Mouse (Mus musculus) right cerebral cortex, postnatal 14 days (tissue): ENCODE data around the gene Gm20458.
A peak's percentile ranks its signal among the peaks of the same experiment; 100 is the strongest.

Source experiments
- DNase-seq: peaks from one replicate; pipeline ENCODE4 v3.0.0; 2022

The Gm20458 gene

DNA sequence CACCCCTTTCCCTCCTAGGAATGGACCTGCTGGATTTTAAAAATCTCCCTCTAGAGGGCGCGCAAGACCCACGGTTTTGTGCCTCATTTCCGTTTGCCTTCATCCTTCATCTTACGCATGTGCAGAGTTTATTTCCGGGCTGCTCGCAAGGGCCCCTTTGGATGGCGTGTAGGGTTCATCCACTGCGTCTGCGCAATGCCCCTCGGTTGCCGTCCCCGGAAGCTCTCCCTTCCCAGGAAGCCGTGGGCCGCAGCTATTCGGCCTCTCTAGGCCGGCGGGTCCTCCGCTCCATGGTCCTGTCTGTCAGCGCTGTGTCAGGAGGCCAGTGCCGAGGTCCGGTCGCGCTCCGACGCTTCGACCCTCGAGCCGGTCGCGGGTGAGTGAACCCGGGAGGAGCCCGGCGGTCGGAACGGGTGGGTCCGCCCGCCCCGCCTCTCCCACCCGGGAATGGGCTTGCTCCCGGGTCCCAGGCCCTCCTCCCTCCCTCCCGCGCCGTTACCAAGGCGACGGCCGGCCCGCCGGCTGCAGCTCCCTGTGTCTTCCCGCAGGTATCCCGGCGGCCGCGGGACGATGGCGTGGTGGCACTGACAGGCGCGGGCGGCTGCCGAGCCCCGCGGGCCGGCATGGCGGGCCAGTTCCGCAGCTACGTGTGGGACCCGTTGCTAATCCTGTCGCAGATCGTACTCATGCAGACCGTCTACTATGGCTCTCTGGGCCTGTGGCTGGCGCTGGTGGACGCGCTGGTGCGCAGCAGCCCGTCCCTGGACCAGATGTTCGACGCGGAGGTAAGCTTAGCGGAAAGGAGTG lies at the start of gene Gm20458:
Gene Gm20458, plus strand, starts transcription at position 223 of the 807 bp plus-strand sequence.
- DNase-seq: peak; percentile 94

- no peak for DNase-seq
Observed at GRCm38 (mm10) chr2:164414167-164414566, 46.6 kb upstream of the Gm20458 start.

- DNase-seq: no peak
Observed at GRCm38 (mm10) chr2:164414581-164414980, 46.2 kb upstream of the Gm20458 start.

DNA sequence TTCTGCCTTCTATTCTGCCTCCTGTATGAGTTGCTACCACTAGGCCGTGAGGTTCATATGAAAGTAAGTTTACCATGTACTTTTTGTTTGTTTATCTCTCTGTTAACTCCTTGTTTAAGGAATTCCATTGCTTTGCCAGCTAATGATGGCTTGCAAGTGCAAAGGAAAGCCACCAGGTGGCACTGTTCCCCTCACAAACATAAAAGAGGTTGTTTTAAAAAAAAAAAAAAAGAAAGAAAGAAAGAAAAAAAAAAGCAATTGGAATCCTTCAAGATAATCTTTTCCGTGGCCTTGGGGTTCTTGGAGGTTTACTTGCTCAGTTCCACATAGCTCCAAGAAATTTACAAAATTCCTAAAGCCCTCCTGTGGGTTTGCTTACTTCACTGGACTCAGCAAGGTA lies 43.6 kb upstream of the Gm20458 start:
- no peak for DNase-seq

- no peak for DNase-seq
Observed at GRCm38 (mm10) chr2:164418308-164418875, 42.4 kb upstream of the Gm20458 start.

GRCm38 (mm10) chr2:164419489-164419888 lies 41.3 kb upstream of the Gm20458 start:
- no peak for DNase-seq

DNA sequence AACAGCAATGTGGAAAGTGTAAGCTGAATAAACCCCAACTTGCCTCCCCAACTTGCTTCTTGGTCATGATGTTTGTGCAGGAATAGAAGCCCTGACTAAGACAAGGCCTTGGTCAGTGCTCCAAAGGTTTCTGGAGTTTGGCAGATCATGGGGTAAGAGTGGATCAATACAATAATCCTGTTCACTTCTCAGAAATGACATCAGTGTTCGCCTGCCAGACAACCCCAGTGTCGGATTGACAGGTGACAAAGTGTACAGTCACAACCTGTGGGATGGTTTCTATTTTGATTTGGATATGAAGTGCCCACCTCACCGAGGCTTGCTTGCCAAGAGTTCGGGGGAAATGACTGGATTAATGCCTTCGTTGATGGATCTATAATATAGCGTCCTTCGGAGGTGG lies 39.5 kb upstream of the Gm20458 start:
- no peak for DNase-seq

- DNase-seq: no peak
Observed at GRCm38 (mm10) chr2:164421979-164422378, 38.8 kb upstream of the Gm20458 start.

- DNase-seq: no peak
Observed at GRCm38 (mm10) chr2:164422675-164423393, 37.9 kb upstream of the Gm20458 start.

GRCm38 (mm10) chr2:164423464-164423863 lies 37.3 kb upstream of the Gm20458 start:
- DNase-seq: no peak

- DNase-seq: no peak
Observed at GRCm38 (mm10) chr2:164424406-164424805, 36.4 kb upstream of the Gm20458 start.

DNA sequence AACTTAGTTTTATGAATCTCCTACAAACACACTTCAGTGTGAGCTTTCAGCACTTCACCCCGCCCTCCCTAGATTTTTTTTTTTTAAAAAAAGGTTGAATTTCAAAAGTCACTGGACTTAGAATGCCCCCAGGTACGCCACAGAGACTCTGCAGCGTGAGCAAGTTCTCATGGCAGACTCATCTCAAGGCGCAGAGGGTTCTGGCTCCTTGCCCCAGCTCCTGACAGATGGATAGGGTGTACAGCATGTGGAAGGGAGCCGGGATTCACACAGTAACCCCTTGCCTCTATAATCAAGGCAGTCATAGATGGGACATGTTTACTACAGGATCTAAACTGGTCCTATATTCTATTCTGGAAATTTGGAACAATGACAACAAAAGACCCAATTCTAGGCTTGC lies 35.4 kb upstream of the Gm20458 start:
- no peak for DNase-seq

DNA sequence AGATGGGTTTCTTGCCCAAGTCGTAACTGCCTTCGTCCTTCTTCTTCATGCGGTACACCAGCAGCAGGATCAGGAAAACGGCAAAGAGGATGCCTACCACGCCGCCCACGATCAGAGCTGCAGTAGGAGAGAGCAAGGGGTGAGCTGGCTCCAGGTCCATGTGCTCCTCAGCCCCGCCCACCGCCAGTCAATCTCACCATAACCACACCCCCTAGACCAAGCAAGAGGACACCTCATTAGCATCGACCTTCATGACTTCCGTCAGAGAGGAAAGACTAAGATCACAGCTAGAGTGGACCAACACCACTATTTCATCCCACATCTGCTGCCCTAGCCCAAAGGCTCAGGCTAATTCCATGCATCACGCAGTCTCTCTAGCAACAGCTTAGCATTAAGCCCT lies 34.6 kb upstream of the Gm20458 start:
- DNase-seq: no peak

GRCm38 (mm10) chr2:164426952-164427351 lies 33.8 kb upstream of the Gm20458 start:
- DNase-seq: no peak

DNA sequence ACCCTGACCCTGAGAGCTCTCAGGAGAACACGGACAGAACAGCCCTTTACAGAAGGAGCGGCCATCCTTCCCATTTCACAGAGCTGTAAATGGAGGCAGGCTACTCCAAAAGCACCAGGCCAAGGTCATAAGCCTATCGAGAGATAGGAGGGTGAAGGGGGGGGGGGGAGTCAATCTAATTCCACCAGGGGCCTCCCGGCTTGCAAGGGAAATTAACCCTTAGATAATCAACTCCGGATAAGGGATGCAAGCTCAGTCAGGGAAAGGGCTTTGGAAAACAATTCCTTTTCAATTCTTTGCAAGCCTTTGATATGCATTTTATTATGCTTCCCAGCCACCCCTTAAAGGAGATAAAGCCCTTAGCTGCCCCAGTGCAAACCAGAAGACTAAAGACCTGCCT lies 32.3 kb upstream of the Gm20458 start:
- no peak for DNase-seq

- DNase-seq: no peak
Observed at GRCm38 (mm10) chr2:164429881-164430615, 30.7 kb upstream of the Gm20458 start.

GRCm38 (mm10) chr2:164430697-164431096 lies 30.1 kb upstream of the Gm20458 start:
- DNase-seq: no peak

DNA sequence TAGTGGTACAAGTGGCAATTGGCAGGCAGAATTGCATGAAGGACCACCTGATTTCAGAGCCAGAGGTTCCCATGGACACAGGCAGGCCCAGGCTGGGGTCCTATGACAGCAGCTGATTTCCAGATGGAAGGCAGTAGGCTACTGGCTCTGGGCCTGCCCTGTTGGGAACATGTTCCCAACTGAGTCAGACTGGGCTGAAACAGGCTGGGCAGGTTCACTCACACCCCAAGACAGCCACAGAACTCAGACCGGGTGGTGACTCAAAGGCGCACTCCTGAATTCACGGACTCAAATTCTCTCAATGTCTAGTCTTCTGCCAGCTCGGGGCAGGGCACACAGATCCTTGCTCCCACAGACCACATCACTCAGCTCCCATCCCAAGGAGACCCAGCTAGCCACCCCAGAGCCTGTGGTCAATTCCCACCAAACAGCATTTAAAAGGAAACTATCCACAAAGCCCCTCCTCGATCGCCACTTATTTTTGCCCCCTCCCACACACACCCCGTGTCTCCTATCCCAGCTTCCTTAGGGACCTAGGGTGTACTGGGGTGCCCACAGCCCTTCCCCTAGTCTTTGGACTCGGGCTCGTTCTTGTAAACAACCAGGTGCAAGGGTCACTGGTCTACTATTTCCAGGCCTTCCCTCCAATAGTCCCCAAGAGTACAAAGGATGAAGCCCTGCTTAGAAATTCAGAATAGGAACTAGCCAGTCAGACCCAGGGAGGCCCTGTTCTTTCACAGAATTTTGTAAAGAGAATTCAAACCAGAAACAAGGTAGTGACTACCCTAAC lies 28.9 kb upstream of the Gm20458 start:
- no peak for DNase-seq

GRCm38 (mm10) chr2:164432541-164433191 lies 28.1 kb upstream of the Gm20458 start:
- no peak for DNase-seq

- no peak for DNase-seq
Observed at GRCm38 (mm10) chr2:164433278-164433895, 27.4 kb upstream of the Gm20458 start.

- no peak for DNase-seq
Observed at GRCm38 (mm10) chr2:164434681-164435080, 26.1 kb upstream of the Gm20458 start.
